Mouse (Mus musculus): Measurements from ENCODE around the gene Extl1. TPM values are rescaled to one million over a fixed set of nuclear protein-coding genes. Genes with fewer than 3 reads are reported as not detected.
A peak's percentile ranks its signal among the peaks of the same experiment; 100 is the strongest.

Gene Extl1
- polyA plus RNA-seq, 1 experiment from 2014 or later = 1.4 TPM

GRCm38 (mm10) chr4:134356591-134357460 lies 26.8 kb downstream of the Extl1 start:
- Histone ChIP-seq H3K9me3 (no peaks in the 10 kb centered on the region), H3K27me3 (replicated peaks) (no peaks in the 10 kb centered on the region), H3K27ac (peak overlapping the region; percentile 89), H3K4me2 (replicated peaks) (peak overlapping the region; percentile 46), H3K36me3 (no peaks in the 10 kb centered on the region), H3K4me3 (replicated peaks) (peak overlapping the region; percentile 27), H3K4me1 (replicated peaks) (peaks cover 44% of the 10 kb centered on the region), H3K9ac (peak overlapping the region; percentile 39; the same call in 1 of the 2 replicates)
- WGBS = 17% methylated on average over 22 of the region's 22 CpGs
- peak; percentile 51 for ATAC-seq

GRCm38 (mm10) chr4:134355841-134356452 lies 27.7 kb downstream of the Extl1 start:
- peak; percentile 53 for ATAC-seq
- WGBS = 33% methylated on average over 16 of the region's 16 CpGs
- H3K4me3 ChIP-seq (replicated peaks) = peak overlapping the region; percentile 9; the same call in 1 of the 2 replicates
- H3K9ac ChIP-seq = no peak overlapping the region
- H3K4me1 ChIP-seq (replicated peaks) = peaks cover 46% of the 10 kb centered on the region
- peak overlapping the region; percentile 46 for H3K4me2 ChIP-seq (replicated peaks)
- peak overlapping the region; percentile 89 for H3K27ac ChIP-seq
- no peaks in the 10 kb centered on the region for H3K36me3 ChIP-seq
- H3K9me3 ChIP-seq = no peaks in the 10 kb centered on the region
- no peaks in the 10 kb centered on the region for H3K27me3 ChIP-seq (replicated peaks)

GRCm38 (mm10) chr4:134353527-134354409 lies 29.9 kb downstream of the Extl1 start:
- peak overlapping the region; percentile 75 for H3K27ac ChIP-seq
- ATAC-seq = peak; percentile 61
- 48% methylated on average over 5 of the region's 5 CpGs for WGBS

GRCm38 (mm10) chr4:134352929-134353328 lies 30.7 kb downstream of the Extl1 start:
- Histone ChIP-seq H3K9ac (no peak overlapping the region), H3K4me1 (replicated peaks) (peaks cover 46% of the 10 kb centered on the region), H3K27ac (peak overlapping the region; percentile 73), H3K27me3 (replicated peaks) (no peaks in the 10 kb centered on the region), H3K9me3 (no peaks in the 10 kb centered on the region), H3K4me3 (replicated peaks) (no peak overlapping the region), H3K36me3 (no peaks in the 10 kb centered on the region), H3K4me2 (replicated peaks) (no peak overlapping the region)
- WGBS = 42% methylated on average over 7 of the region's 7 CpGs
- no peak for ATAC-seq

More at GRCm38 (mm10) chr4:134353527-134354409, 29.9 kb downstream of the Extl1 start:
- H3K27me3 ChIP-seq (replicated peaks) = no peaks in the 10 kb centered on the region
- no peak overlapping the region for H3K9ac ChIP-seq
- H3K4me1 ChIP-seq (replicated peaks) = peaks cover 46% of the 10 kb centered on the region
- no peaks in the 10 kb centered on the region for H3K9me3 ChIP-seq
- no peak overlapping the region for H3K4me3 ChIP-seq (replicated peaks)
- no peaks in the 10 kb centered on the region for H3K36me3 ChIP-seq
- H3K4me2 ChIP-seq (replicated peaks) = peak overlapping the region; percentile 17

- peaks cover 43% of the 10 kb centered on the region for H3K4me1 ChIP-seq (replicated peaks)
- H3K36me3 ChIP-seq = no peaks in the 10 kb centered on the region
- no peak overlapping the region for H3K9ac ChIP-seq
- WGBS = 74% methylated on average over 12 of the region's 12 CpGs
- no peaks in the 10 kb centered on the region for H3K27me3 ChIP-seq (replicated peaks)
- H3K9me3 ChIP-seq = no peaks in the 10 kb centered on the region
- H3K4me2 ChIP-seq (replicated peaks) = no peak overlapping the region
- no peak overlapping the region for H3K4me3 ChIP-seq (replicated peaks)
- peak overlapping the region; percentile 1; the same call in 1 of the 2 replicates for H3K27ac ChIP-seq
- ATAC-seq = no peak
Measured at GRCm38 (mm10) chr4:134352261-134352707, 31.4 kb downstream of the Extl1 start.

GRCm38 (mm10) chr4:134351329-134352260 lies 32.1 kb downstream of the Extl1 start:
- Histone ChIP-seq H3K27me3 (replicated peaks) (no peaks in the 10 kb centered on the region), H3K9me3 (no peaks in the 10 kb centered on the region), H3K27ac (no peak overlapping the region; the same call in 1 of the 2 replicates), H3K4me2 (replicated peaks) (no peak overlapping the region), H3K4me1 (replicated peaks) (peaks cover 39% of the 10 kb centered on the region), H3K4me3 (replicated peaks) (no peak overlapping the region), H3K36me3 (no peaks in the 10 kb centered on the region), H3K9ac (no peak overlapping the region)
- 50% methylated on average over 18 of the region's 18 CpGs for WGBS
- ATAC-seq = no peak

GRCm38 (mm10) chr4:134350641-134351040 lies 33.0 kb downstream of the Extl1 start:
- H3K27me3 ChIP-seq (replicated peaks) = no peaks in the 10 kb centered on the region
- WGBS = 89% methylated on average over 6 of the region's 6 CpGs
- no peak overlapping the region for H3K9ac ChIP-seq
- H3K4me2 ChIP-seq (replicated peaks) = no peak overlapping the region
- H3K36me3 ChIP-seq = no peaks in the 10 kb centered on the region
- peaks cover 36% of the 10 kb centered on the region for H3K4me1 ChIP-seq (replicated peaks)
- no peak for ATAC-seq
- no peak overlapping the region for H3K4me3 ChIP-seq (replicated peaks)
- no peaks in the 10 kb centered on the region for H3K9me3 ChIP-seq
- H3K27ac ChIP-seq = no peak overlapping the region

GRCm38 (mm10) chr4:134349829-134350228 lies 33.8 kb downstream of the Extl1 start:
- Histone ChIP-seq H3K27me3 (replicated peaks) (no peaks in the 10 kb centered on the region), H3K9me3 (no peaks in the 10 kb centered on the region), H3K36me3 (no peaks in the 10 kb centered on the region), H3K27ac (no peak overlapping the region), H3K4me3 (replicated peaks) (no peak overlapping the region), H3K9ac (no peak overlapping the region), H3K4me2 (replicated peaks) (no peak overlapping the region), H3K4me1 (replicated peaks) (peaks cover 28% of the 10 kb centered on the region)
- no peak for ATAC-seq
- 83% methylated on average over 7 of the region's 7 CpGs for WGBS

GRCm38 (mm10) chr4:134348545-134348944 lies 35.1 kb downstream of the Extl1 start:
- no peak for ATAC-seq
- Histone ChIP-seq H3K9me3 (no peaks in the 10 kb centered on the region), H3K27me3 (replicated peaks) (peaks cover 5% of the 10 kb centered on the region), H3K4me2 (replicated peaks) (no peak overlapping the region), H3K4me1 (replicated peaks) (peaks cover 25% of the 10 kb centered on the region), H3K27ac (no peak overlapping the region), H3K9ac (no peak overlapping the region), H3K36me3 (no peaks in the 10 kb centered on the region), H3K4me3 (replicated peaks) (no peak overlapping the region)
- 69% methylated on average over 5 of the region's 5 CpGs for WGBS

GRCm38 (mm10) chr4:134348078-134348477 lies 35.6 kb downstream of the Extl1 start:
- Histone ChIP-seq H3K4me1 (replicated peaks) (peaks cover 26% of the 10 kb centered on the region), H3K4me2 (replicated peaks) (no peak overlapping the region), H3K4me3 (replicated peaks) (no peak overlapping the region), H3K27me3 (replicated peaks) (peaks cover 10% of the 10 kb centered on the region), H3K27ac (no peak overlapping the region), H3K9me3 (no peaks in the 10 kb centered on the region), H3K9ac (no peak overlapping the region), H3K36me3 (no peaks in the 10 kb centered on the region)
- ATAC-seq = no peak
- WGBS = 75% methylated on average over 11 of the region's 11 CpGs

- peaks cover 27% of the 10 kb centered on the region for H3K27me3 ChIP-seq (replicated peaks)
- H3K4me2 ChIP-seq (replicated peaks) = no peak overlapping the region
- no peak overlapping the region for H3K4me3 ChIP-seq (replicated peaks)
- no peaks in the 10 kb centered on the region for H3K9me3 ChIP-seq
- 90% methylated on average over 15 of the region's 15 CpGs for WGBS
- H3K36me3 ChIP-seq = no peaks in the 10 kb centered on the region
- no peak for ATAC-seq
- H3K9ac ChIP-seq = no peak overlapping the region
- H3K4me1 ChIP-seq (replicated peaks) = peaks cover 19% of the 10 kb centered on the region
- no peak overlapping the region for H3K27ac ChIP-seq
Measured at GRCm38 (mm10) chr4:134345802-134346201, 37.8 kb downstream of the Extl1 start.

All from intestine, embryonic 15.5 days (tissue).